Mouse (Mus musculus) liver, postnatal 0 days (tissue): ENCODE measurements at regions not wholly inside any gene's neighbourhood (a gene's known extent, or its start where the extent isn't known, plus 50 kb on each side); places are given as distances from the start of the nearest gene placed in this dataset.

Source experiments
- CTCF ChIP-seq: sonication (generic); IDR thresholded peaks from 2 replicates; pipeline ENCODE4 v1.5.1; 2016; ENCODE audit warnings: antibody characterized with exemption, low read depth
- EP300 ChIP-seq: IDR thresholded peaks from 2 replicates; pipeline ENCODE4 v1.6.1; 2016; ENCODE audit warnings: antibody characterized with exemption, low read depth, mild to moderate bottlenecking

- TF ChIP-seq CTCF, result no peak
- TF ChIP-seq EP300, result no peak
These were observed 383.8 kb upstream of the Slc30a5 start for GRCm38 (mm10) chr13:101216897-101217480.
